Mouse (Mus musculus) gastrocnemius, adult 18-20 months (tissue): ENCODE measurements at regions not wholly inside any gene's neighbourhood (a gene's known extent, or its start where the extent isn't known, plus 50 kb on each side); places are given as distances from the start of the nearest gene placed in this dataset.
A peak's percentile ranks its signal among the peaks of the same experiment; 100 is the strongest.

Experiments used
- DNase-seq: peaks from one replicate; pipeline ENCODE4 v3.0.0; 2021; ENCODE audit warnings: low spot score

GRCm38 (mm10) chr3:53393945-53394344 is 69.2 kb downstream of the Nhlrc3 start:
- peak; percentile 24 for DNase-seq

- DNase-seq, result no peak
Observed at GRCm38 (mm10) chr3:53381704-53382581, 81.2 kb downstream of the Nhlrc3 start.

- DNase-seq, result no peak
Observed at GRCm38 (mm10) chr3:53379519-53380181, 83.5 kb downstream of the Nhlrc3 start.

- DNase-seq, result no peak
Observed at GRCm38 (mm10) chr3:53376864-53377447, 86.2 kb downstream of the Nhlrc3 start.

- DNase-seq, result no peak
Observed at GRCm38 (mm10) chr3:53372887-53373286, 90.2 kb downstream of the Nhlrc3 start.

GRCm38 (mm10) chr3:53371910-53372309 is 91.2 kb downstream of the Nhlrc3 start:
- no peak for DNase-seq

- no peak for DNase-seq
Observed at GRCm38 (mm10) chr3:53361202-53361601, 101.9 kb downstream of the Nhlrc3 start.

GRCm38 (mm10) chr3:53353693-53354092 is 109.4 kb downstream of the Nhlrc3 start:
- no peak for DNase-seq

GRCm38 (mm10) chr3:53353282-53353681 is 109.8 kb downstream of the Nhlrc3 start:
- no peak for DNase-seq

- DNase-seq, result no peak
Observed at GRCm38 (mm10) chr3:53343638-53344037, 119.5 kb downstream of the Nhlrc3 start.

GRCm38 (mm10) chr3:53341304-53342206 is 121.6 kb downstream of the Nhlrc3 start:
- no peak for DNase-seq

GRCm38 (mm10) chr3:53338571-53338970 is 124.6 kb downstream of the Nhlrc3 start:
- DNase-seq, result no peak

GRCm38 (mm10) chr3:53334051-53334450 is 129.1 kb downstream of the Nhlrc3 start:
- DNase-seq, result no peak

- peak; percentile 5 for DNase-seq
Observed at GRCm38 (mm10) chr3:53329528-53329927, 133.6 kb downstream of the Nhlrc3 start.

GRCm38 (mm10) chr3:53327424-53327823 is 135.7 kb downstream of the Nhlrc3 start:
- no peak for DNase-seq

- no peak for DNase-seq
Observed at GRCm38 (mm10) chr3:53326967-53327366, 136.2 kb downstream of the Nhlrc3 start.

- no peak for DNase-seq
Observed at GRCm38 (mm10) chr3:53325080-53325479, 138.1 kb downstream of the Nhlrc3 start.

- DNase-seq, result no peak
Observed at GRCm38 (mm10) chr3:53324386-53324785, 138.7 kb downstream of the Nhlrc3 start.

GRCm38 (mm10) chr3:53315449-53315848 is 147.7 kb downstream of the Nhlrc3 start:
- DNase-seq, result no peak
